Mouse (Mus musculus) naive thymus-derived CD4-positive, alpha-beta T cell, adult 2 months (primary cell): ENCODE measurements around the gene Il2rg.

Experiments used
- DNase-seq: peaks from one replicate; pipeline ENCODE4 v3.0.0-alpha.2; 2011; ENCODE audit warnings: low read depth

Il2rg gene

DNA sequence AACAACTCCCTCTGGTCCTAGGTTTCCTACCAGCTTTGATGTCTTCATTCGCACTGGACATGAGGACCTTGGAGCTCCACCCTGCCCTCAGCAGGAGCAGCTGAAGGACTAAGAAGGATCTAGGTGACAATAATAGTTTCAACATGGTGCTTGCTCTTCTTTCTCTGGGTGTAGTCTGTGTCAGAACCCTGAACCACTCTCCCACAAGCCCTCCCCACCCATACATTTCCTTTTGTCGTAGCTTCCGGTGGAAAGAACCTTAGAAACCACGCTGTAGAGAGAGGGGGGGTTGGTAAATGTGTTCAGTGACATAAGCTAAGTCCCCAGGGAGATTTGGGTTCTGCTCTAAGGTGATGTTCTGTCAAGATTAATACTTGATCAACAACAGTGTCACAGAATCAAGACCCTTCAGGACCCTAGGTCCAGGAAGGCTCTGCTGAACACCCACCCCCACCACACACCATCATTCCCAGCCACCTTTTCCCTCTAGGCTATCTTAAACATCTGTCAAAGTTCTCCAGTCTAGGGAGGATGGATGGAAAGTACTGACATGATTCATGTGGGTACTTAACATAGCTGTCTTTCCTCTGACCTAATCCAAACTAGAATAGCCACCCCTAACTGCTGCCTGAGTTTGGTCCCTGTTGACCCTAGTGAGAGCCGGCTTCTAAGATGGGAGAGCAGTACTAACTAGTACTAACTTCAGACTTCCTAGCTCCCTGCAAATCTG lies at the start of gene Il2rg:
TSS of gene Il2rg (minus strand) at position 231 of the 730 bp plus-strand sequence.
- peak; percentile 88 for DNase-seq

GRCm38 (mm10) chrX:101313625-101314359 lies 45.7 kb upstream of the Il2rg start:
- no peak for DNase-seq

GRCm38 (mm10) chrX:101309299-101309698 lies 41.2 kb upstream of the Il2rg start:
- DNase-seq, result no peak

- DNase-seq, result no peak
Measured at GRCm38 (mm10) chrX:101304646-101305045, 36.6 kb upstream of the Il2rg start.

- DNase-seq, result no peak
Measured at GRCm38 (mm10) chrX:101301654-101302053, 33.6 kb upstream of the Il2rg start.

GRCm38 (mm10) chrX:101300427-101301030 lies 32.5 kb upstream of the Il2rg start:
- no peak for DNase-seq

- no peak for DNase-seq
Measured at GRCm38 (mm10) chrX:101299473-101300426, 31.7 kb upstream of the Il2rg start.

DNA sequence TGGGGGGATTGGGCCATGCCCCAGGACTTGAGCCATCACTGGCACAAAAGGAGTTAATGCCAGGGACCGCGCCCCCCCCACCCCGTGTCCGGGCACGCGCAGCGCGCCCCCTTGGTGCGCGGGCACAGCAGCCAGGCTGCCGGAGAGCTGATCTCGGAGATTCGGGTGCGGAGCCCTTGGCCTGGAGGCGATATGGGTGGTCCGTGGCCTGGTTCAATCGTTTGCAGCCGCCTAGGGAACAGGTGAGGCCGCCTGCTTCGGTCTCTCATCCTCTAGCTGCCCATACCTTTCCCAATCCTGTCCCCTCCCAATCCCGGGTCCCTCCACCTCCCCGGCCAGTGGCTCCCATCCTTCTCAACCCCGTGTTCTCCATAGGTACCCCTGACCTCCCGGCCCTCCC lies 31.0 kb upstream of the Il2rg start, which contains the start of gene Nlgn3:
TSS of gene Nlgn3 (plus strand) at position 114 of the 400 bp plus-strand sequence.
- DNase-seq, result no peak

DNA sequence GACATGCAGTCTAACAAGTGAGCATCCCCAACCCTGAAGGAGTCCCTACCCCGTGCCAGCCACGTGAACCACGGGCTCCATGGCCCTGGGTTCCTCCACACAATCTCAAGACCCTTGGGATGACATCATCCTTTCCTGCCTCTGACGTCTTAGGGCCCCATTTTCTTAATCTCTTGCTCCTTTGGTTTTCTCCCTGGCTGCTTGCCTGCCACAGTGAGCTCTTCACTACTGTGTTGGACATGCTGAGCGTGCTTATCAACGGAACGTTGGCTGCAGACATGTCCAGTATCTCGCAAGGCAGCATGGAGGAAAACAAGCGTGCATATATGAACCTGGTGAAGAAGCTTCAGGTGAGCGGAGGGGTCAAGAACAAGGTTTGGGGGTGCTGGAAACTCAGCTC lies 22.1 kb upstream of the Il2rg start:
- DNase-seq, result no peak

DNA sequence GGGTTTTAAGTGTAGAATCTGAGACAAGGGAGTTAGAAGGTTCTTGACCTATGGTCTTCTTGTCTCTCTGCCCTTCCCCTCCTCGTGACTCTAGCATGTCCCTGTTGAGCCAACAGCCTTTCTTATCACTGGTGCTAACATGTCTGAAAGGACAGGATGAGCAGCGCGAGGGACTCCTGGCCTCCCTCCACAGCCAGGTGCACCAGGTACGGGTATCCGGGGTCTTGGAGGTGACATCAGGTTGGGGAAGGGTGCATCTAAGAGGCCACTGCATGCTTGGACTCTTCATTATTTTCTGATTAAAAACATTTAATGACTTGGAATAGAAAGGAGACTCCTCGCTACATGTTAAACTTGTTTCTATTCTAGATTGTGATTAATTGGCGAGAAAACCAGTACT lies 21.0 kb upstream of the Il2rg start:
- no peak for DNase-seq

DNA sequence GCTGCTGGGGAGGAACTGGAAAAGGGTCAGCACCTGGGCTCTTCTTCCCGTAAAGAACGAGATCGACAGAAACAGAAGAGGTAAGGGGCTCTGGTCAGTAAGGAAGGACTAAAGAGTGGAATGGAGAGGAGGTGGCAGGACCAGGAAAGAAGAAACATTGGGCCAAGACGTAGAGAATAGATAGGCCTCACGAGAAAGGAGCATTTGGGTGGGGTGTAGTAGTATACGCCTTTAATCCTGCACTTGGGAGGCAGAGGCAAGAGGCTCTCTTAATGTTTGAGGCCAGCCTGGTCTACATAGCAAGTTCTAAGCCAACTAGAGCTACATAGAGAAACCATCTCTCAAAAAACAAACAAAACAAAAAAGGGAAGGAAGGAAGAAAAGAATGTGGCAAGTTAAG lies 20.4 kb upstream of the Il2rg start:
- DNase-seq, result no peak

DNA sequence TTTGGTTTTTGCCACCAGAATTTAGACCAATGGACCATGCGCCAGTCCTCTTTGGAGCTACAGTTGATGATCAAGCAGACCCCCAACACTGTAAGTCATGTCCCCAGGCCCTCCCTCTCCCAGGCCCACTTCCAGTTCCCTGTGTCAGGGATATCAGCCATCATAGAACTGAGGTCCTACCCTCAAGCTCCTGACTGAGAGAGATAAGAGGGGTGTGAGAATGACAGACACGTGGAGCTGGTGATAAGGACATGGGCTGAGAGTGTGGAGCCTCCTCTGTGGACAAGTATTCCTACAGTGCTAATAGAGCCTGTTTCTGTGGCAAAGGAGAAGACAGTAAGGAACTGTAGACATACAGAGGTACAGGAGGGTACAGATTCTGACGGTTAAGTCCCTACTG lies 19.5 kb upstream of the Il2rg start:
- no peak for DNase-seq

DNA sequence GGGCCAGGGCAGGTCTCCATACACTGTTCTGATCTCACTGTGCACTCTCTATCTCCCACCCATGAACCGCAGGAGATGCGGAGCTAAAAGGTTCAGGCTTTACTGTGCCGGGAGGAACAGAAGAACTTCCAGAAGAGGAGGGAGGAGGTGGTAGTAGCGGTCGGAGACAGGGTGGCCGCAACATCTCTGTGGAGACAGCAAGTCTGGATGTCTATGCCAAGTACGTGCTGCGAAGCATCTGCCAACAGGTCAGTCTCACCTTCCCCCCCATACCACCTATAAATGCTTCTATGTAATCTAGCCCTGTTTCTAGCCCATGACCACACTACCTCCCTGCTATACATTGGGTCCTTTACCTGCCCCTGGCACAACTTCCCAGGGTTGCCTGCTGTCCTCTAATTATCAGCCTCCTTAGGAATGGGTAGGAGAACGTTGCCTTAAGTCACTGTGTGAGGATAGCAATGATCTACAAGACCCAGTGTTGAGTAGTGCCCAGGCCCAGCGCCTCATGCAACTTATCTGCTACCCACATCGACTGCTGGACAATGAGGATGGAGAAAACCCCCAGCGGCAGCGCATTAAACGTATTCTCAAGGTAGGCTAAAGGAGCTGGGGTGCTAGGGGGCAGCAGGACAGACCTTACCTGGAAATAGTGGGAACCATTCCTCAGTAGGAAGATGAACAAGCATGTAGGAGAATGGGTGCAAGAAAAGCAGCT lies 18.1 kb upstream of the Il2rg start:
- no peak for DNase-seq

DNA sequence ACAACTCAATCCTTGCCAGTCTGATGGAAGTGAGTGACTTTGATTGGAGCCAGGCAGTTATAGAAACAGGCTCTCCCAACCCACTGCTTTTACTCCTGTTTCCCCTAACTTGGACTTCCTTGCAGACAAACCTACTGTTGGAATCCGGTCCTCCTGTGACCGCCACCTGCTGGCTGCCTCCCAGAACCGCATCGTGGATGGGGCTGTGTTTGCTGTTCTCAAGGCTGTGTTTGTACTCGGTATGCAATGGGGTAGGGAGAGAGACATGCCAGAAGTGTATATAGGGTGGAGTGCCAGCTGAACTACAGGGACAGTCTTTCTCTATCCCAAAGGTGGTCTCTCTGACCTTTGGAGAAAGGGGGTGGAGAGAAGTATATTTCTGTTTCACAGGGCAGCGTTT lies 17.5 kb upstream of the Il2rg start:
- DNase-seq, result peak; percentile 77

DNA sequence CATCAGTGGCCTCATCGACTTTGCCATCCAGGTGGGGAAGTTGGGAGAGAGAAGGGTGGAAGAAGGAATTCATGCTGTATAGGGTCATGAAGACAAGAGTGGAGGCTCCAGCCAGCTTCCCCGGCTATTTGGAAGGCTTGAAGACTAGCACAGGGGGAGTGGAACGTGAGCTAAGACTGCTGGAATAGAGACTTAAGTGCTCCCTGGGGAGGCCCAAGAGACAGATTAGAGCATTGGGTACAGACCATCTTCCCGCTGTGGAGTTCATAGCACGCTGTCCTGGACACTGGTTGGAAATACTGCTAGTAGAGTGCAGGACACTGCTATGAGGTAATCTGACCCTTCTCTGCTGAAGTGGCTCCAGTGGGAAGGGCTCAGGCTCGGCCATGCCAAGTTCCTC lies 14.8 kb upstream of the Il2rg start:
- DNase-seq, result no peak

GRCm38 (mm10) chrX:101273875-101274738 lies 6.1 kb upstream of the Il2rg start, which contains the start of gene Med12:
Gene Med12, plus strand, starts transcription at chrX:101274030.
- peak; percentile 87 for DNase-seq

- peak; percentile 64 for DNase-seq
Measured at GRCm38 (mm10) chrX:101273410-101273809, 5.4 kb upstream of the Il2rg start.

DNA sequence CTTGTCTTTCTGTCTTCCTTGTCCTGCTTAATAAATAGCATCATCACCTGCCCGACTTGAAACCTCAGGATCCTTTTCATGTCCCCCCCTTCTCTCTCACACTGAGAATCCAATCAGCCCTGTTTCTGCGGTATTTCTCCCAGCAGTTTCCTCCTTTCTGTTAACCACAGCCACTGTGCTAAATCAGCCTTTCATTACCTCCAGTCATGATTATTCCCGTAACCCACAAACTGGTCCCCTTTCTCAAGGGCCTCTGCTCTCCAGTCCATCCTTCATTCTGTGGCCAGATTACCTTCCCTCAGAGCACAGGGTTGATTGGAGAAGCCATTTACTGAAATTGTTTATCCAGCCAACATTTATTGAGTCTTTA lies 685 bp upstream of the Il2rg start, which contains the start of gene Gm20489:
TSS of gene Gm20489 (minus strand) at position 269 of the 370 bp plus-strand sequence.
- DNase-seq, result no peak

- DNase-seq, result no peak
Measured at GRCm38 (mm10) chrX:101266631-101267030, 1.4 kb downstream of the Il2rg start.

DNA sequence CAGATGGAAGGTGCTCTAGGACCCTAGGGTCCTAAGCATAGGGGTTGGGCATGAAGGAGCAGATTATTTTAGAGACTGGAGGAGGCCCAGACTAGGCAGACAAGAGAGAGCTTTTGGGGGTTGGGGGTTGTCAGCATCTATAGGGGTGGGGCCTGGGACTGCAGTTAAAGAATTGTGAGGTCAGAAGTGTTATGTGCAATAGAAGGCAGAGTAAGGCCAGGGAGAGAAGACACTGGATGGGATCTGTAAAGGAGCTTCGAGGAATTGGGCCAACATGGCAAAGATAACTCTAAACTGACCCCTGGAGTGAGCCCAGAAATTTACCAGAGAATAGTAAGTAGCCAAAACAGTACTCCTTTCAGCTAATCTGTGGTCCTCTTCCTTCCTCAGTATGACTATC lies 4.2 kb downstream of the Il2rg start, which contains the start of gene Gm614:
TSS of gene Gm614 (minus strand) at position 101 of the 400 bp plus-strand sequence.
- no peak for DNase-seq
